Mouse (Mus musculus) midbrain, postnatal 0 days (tissue): ENCODE measurements around the gene Calhm2. TPM values are rescaled to one million over a fixed set of nuclear protein-coding genes. Genes with fewer than 3 reads are reported as not detected.

ENCODE experiments used
- ATAC-seq: fragments of 200-750 bp; cut with Nextera tagmentation; 2 replicates; pipeline ENCODE4 v1.8.0; 2017; ENCODE audit warnings: moderate number of reproducible peaks, mild to moderate bottlenecking, moderate TSS enrichment, moderate library complexity; ENCODE audit not compliant: low FRiP score
- DNase-seq: peaks from one replicate; pipeline ENCODE4 v3.0.0-alpha.2; 2015; ENCODE audit warnings: low spot score
- H3K27ac ChIP-seq: fragments of 300-500 bp; sonication (generic); 2 replicates; pipeline ENCODE4 v1.5.1; 2014; ENCODE audit warnings: low read depth, mild to moderate bottlenecking, low read length, mixed read lengths
- H3K27me3 ChIP-seq: fragments of 300-500 bp; sonication (generic); 2 replicates; pipeline ENCODE4 v1.6.1; 2014; ENCODE audit warnings: low read length, control low read depth, mixed read lengths; ENCODE audit not compliant: insufficient read depth
- H3K36me3 ChIP-seq: fragments of 300-500 bp; sonication (generic); 2 replicates; pipeline ENCODE4 v1.6.1; 2014; ENCODE audit warnings: low read length, control low read depth, mixed read lengths; ENCODE audit not compliant: insufficient read depth
- H3K4me1 ChIP-seq: fragments of 300-500 bp; sonication (generic); 2 replicates; pipeline ENCODE4 v1.6.1; 2014; ENCODE audit warnings: mild to moderate bottlenecking, control low read depth, antibody characterized with exemption, low read length, mixed read lengths; ENCODE audit not compliant: insufficient read depth
- H3K4me2 ChIP-seq: fragments of 300-500 bp; sonication (generic); 2 replicates; pipeline ENCODE4 v1.6.1; 2014; ENCODE audit warnings: low read depth, mild to moderate bottlenecking, low read length, mixed read lengths; ENCODE audit not compliant: poor library complexity, severe bottlenecking
- H3K4me3 ChIP-seq: fragments of 300-500 bp; sonication (generic); 2 replicates; pipeline ENCODE4 v1.5.1; 2014; ENCODE audit warnings: low read depth, mild to moderate bottlenecking, low read length, moderate library complexity
- H3K9ac ChIP-seq: fragments of 300-500 bp; sonication (generic); replicated peaks from 2 replicates; pipeline ENCODE4 v1.6.1; 2014; ENCODE audit warnings: mild to moderate bottlenecking, low read length, moderate library complexity, mixed read lengths; ENCODE audit not compliant: poor library complexity, severe bottlenecking
- H3K9me3 ChIP-seq: fragments of 300-500 bp; sonication (generic); 2 replicates; pipeline ENCODE4 v1.6.1; 2016; ENCODE audit warnings: low read length, control low read depth
- CTCF ChIP-seq: IDR thresholded peaks from 2 replicates; pipeline ENCODE4 v1.5.1; 2016; ENCODE audit warnings: antibody characterized with exemption, mild to moderate bottlenecking
- WGBS: fragments of 180-500 bp; shearing (Covaris S2); extraction: QIAGEN DNeasy Blood & Tissue Kit; methylation state at CpG from one replicate; pipeline ENCODE4 v1.1.7; 2014; 5-methylcytosine and 5-hydroxymethylcytosine counted together
- polyA plus RNA-seq: library from polyadenylated mRNA; unstranded; fragments of >200 nt; fragmentation: Nextera tagmentation; extraction: Ambion mirVana; gene quantifications from 2 replicates; pipeline ENCODE4 v1.2.1, GENCODE M21; 2015
- total RNA-seq: library from RNA; depleted of rRNA; stranded (reverse); fragments of >200 nt; gene quantifications from 2 replicates; pipeline ENCODE4 v1.2.3, GENCODE M21; 2014

Gene Calhm2
- total and polyA plus RNA-seq, 2 experiments from 2014 or later = 0.77 to 1.0 TPM

GRCm38 (mm10) chr19:47174515-47174914 lies 36.4 kb upstream of the Calhm2 start:
- DNase-seq (peak; percentile 53), ATAC-seq (no peak)
- peak; percentile 70 for TF ChIP-seq CTCF

GRCm38 (mm10) chr19:47168793-47169412 lies 30.8 kb upstream of the Calhm2 start:
- H3K4me1 ChIP-seq = no peaks in the 10 kb centered on the region
- no peak overlapping the region for H3K4me3 ChIP-seq
- 24% methylated on average over 11 of the region's 11 CpGs for WGBS
- no peaks in the 10 kb centered on the region for H3K9me3 ChIP-seq
- H3K36me3 ChIP-seq = no peaks in the 10 kb centered on the region
- 0 out of 2 replicates have a peak, but pooled peaks cover 3% of the 10 kb centered on the region for H3K27me3 ChIP-seq
- ATAC-seq = no peak
- no peak overlapping the region for H3K9ac ChIP-seq
- no peak overlapping the region for H3K27ac ChIP-seq
- peak overlapping the region; percentile 0; the same call in 1 of the 2 replicates for H3K4me2 ChIP-seq
- DNase-seq = peak; percentile 85
- TF ChIP-seq CTCF = peak; percentile 90

More at GRCm38 (mm10) chr19:47174515-47174914, 36.4 kb upstream of the Calhm2 start:
- Histone ChIP-seq H3K4me1 (no peaks in the 10 kb centered on the region), H3K27me3 (no peaks in the 10 kb centered on the region), H3K4me3 (no peak overlapping the region), H3K9me3 (no peaks in the 10 kb centered on the region), H3K4me2 (no peak overlapping the region), H3K27ac (no peak overlapping the region), H3K36me3 (no peaks in the 10 kb centered on the region), H3K9ac (no peak overlapping the region)
- WGBS = 56% methylated on average over 3 of the region's 3 CpGs

GRCm38 (mm10) chr19:47168223-47168622 lies 30.1 kb upstream of the Calhm2 start:
- Histone ChIP-seq H3K36me3 (no peaks in the 10 kb centered on the region), H3K9me3 (no peaks in the 10 kb centered on the region), H3K27ac (no peak overlapping the region), H3K4me3 (no peak overlapping the region), H3K9ac (no peak overlapping the region), H3K27me3 (0 out of 2 replicates have a peak, but pooled peaks cover 3% of the 10 kb centered on the region), H3K4me2 (peak overlapping the region; percentile 0; the same call in 1 of the 2 replicates), H3K4me1 (no peaks in the 10 kb centered on the region)
- ATAC-seq (no peak), DNase-seq (peak; percentile 72)
- 5% methylated on average over 13 of the region's 13 CpGs for WGBS
- peak; percentile 84 for TF ChIP-seq CTCF

- Histone ChIP-seq H3K4me3 (no peak overlapping the region), H3K9me3 (no peaks in the 10 kb centered on the region), H3K9ac (no peak overlapping the region), H3K4me1 (no peaks in the 10 kb centered on the region), H3K27me3 (0 out of 2 replicates have a peak, but pooled peaks cover 3% of the 10 kb centered on the region), H3K4me2 (no peak overlapping the region), H3K27ac (no peak overlapping the region), H3K36me3 (no peaks in the 10 kb centered on the region)
- TF ChIP-seq CTCF = no peak
- ATAC-seq = no peak
- 42% methylated on average over 7 of the region's 7 CpGs for WGBS
- no peak for DNase-seq
These were observed 29.6 kb upstream of the Calhm2 start for GRCm38 (mm10) chr19:47167617-47168214.

- Histone ChIP-seq H3K27me3 (0 out of 2 replicates have a peak, but pooled peaks cover 3% of the 10 kb centered on the region), H3K9ac (no peak overlapping the region), H3K27ac (no peak overlapping the region), H3K4me3 (no peak overlapping the region), H3K9me3 (no peaks in the 10 kb centered on the region), H3K4me2 (no peak overlapping the region), H3K4me1 (no peaks in the 10 kb centered on the region), H3K36me3 (no peaks in the 10 kb centered on the region)
- DNase-seq (no peak), ATAC-seq (no peak)
- 15% methylated on average over 3 of the region's 3 CpGs for WGBS
- TF ChIP-seq CTCF = no peak
These were observed 28.7 kb upstream of the Calhm2 start for GRCm38 (mm10) chr19:47166758-47167157.

GRCm38 (mm10) chr19:47163176-47163744 lies 25.2 kb upstream of the Calhm2 start:
- H3K4me1 ChIP-seq = no peaks in the 10 kb centered on the region
- H3K27me3 ChIP-seq = 0 out of 2 replicates have a peak, but pooled peaks cover 3% of the 10 kb centered on the region
- H3K36me3 ChIP-seq = no peaks in the 10 kb centered on the region
- ATAC-seq (no peak), DNase-seq (no peak)
- 98% methylated on average over 6 of the region's 6 CpGs for WGBS
- H3K9ac ChIP-seq = no peak overlapping the region
- no peak overlapping the region for H3K27ac ChIP-seq
- no peaks in the 10 kb centered on the region for H3K9me3 ChIP-seq
- no peak overlapping the region for H3K4me3 ChIP-seq
- no peak overlapping the region for H3K4me2 ChIP-seq
- no peak for TF ChIP-seq CTCF
